Mouse (Mus musculus) brown adipose tissue, adult 24 weeks (tissue): ENCODE data around the gene Zfp763. TPM values are rescaled to one million over a fixed set of nuclear protein-coding genes. Genes with fewer than 3 reads are reported as not detected.
"Not testable (repeated sequence)": the region's sequence is repeated elsewhere in the genome, so short reads cannot be mapped to it uniquely, and the experiment has no call there.

Experiments used
- H3K27ac ChIP-seq: fragments of 200-500 bp; replicated peaks from 2 replicates; pipeline ENCODE4 v1.5.1; 2012; ENCODE audit warnings: low read depth, mild to moderate bottlenecking, low read length
- H3K4me1 ChIP-seq: fragments of 200-500 bp; 2 replicates; pipeline ENCODE4 v1.6.1; 2012; ENCODE audit warnings: low read length, mixed read lengths; ENCODE audit not compliant: control insufficient read depth, insufficient read depth, insufficient read length
- H3K4me3 ChIP-seq: fragments of 200-500 bp; 2 replicates; pipeline ENCODE4 v1.5.1; 2012; ENCODE audit warnings: low read depth, mild to moderate bottlenecking, low read length, moderate library complexity; ENCODE audit not compliant: insufficient read depth
- polyA plus RNA-seq: library from polyadenylated mRNA; stranded (reverse); fragments of >200 nt; gene quantifications from 2 replicates; pipeline ENCODE4 v1.2.4, GENCODE M21; 2012; ENCODE audit not compliant: missing spikeins, insufficient read depth, insufficient read length

Gene Zfp763
- 1.5 and 3.0 TPM in 2 replicates for polyA plus RNA-seq

DNA sequence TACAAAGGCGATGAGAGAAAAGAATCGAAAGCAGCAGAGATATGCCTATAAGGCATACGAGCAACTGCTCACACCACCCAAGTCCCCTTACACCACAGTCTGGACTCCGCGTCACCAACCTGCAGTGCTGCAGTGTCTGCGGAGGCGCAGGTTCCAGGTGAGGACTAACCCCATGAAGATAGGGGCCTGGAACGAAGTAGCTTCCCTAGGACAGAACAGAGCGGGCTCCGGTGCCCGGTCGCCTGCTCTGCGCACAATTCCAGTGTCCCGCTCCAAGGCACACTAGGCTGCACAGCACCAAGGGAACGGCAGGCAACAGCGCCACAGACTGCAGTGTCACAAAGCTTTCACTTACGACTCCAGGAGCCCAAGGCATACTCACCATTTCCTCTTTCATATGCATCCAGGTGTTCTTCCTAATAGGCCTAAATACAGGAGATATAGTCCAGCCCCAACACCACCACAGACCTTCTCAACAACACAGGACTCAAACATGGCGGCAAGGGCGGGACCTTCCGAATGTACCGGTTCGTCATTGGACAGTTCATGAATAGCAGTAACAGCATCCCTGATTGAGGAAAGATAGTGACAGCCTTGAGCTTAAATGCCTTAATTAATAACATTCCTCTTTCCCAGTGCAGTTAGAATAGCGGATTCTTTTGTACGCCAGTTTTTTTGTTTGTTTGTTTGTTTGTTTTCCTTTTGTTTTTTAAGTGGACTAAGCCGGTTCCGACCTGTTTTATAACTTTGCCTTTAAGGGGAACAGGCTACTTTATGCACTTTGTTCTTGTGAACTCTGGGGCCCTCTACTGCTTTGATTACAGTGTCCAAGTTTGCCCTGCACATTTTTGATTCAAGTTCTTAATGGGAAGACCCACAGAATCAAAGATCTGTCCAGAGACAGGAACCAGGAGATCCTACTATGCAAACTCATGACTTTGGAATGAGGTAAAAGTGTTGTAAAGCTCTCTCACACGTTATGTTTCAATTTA lies at the start of gene Zfp763:
TSS of gene Zfp763 (minus strand) at position 503 of the 992 bp plus-strand sequence.
- no peaks in the 10 kb centered on the region for H3K4me1 ChIP-seq
- no peak within 1 kb of the TSS for H3K27ac ChIP-seq
- H3K4me3 ChIP-seq, result peak within 1 kb of the TSS; percentile 90

DNA sequence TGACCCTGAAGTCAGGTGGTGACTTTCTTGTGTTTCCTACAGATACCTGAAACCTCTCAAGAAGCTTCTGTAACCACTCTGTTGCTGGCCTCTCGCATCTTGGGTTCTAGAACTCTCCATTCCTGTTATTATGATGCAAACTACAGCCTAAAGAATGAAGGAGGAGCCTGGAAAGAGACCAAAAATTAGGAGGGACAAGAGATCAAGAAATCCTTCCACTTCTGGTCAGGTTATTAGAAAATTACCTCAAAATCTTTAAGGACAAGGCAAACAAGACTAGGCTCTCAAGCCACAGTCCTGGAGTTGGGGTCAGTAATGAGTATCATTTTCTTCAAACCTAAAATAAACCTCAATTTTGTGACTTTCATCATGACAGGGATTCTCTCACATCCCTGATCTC lies 34.8 kb upstream of the Zfp763 start, which contains the start of gene 4921501E09Rik:
TSS of gene 4921501E09Rik (minus strand) at position 101 of the 400 bp plus-strand sequence.
- no peak within 1 kb of the TSS for H3K4me3 ChIP-seq
- H3K27ac ChIP-seq, result no peak within 1 kb of the TSS
- no peaks in the 10 kb centered on the region for H3K4me1 ChIP-seq

DNA sequence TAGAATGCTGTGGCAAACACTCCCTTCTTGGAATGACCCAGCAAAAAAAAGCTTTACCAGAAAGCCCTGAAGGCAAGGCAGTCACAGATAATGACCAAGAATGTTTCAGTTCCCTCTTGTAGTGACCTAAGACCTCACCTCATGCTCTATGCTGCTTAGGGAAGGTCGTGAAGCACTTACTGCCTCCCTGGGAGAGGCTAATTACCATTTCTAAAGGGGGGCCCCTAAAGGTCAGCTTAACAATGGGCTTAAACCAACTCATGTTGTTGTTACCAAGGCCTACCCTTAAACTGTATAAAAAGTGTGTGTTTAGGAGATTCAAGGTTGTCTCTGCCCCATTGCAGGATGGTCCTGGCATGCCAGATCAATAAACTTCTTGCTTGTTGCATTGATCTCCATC lies 29.8 kb upstream of the Zfp763 start:
- Histone ChIP-seq H3K4me3 (no peak overlapping the region), H3K4me1 (no peaks in the 10 kb centered on the region), H3K27ac (no peak overlapping the region)

DNA sequence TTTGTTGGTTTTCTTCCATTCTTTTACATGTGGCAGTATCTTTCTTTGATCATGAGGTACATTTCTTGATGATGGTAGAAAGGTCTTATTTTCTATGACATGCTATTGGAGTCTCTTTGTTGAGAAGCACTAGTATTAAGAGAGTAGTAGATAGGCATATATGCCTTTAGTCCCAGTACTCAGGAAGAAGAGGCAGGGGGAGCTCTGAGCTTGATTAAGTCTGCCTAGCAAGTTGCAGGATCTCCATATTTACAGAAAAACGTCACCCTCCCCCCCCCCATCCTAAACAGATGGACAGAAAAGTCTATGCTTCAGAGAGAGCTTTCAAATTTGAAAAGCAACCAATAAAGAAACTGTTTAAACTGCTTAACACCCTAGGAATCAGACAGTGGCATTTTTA lies 25.6 kb upstream of the Zfp763 start:
- Histone ChIP-seq H3K27ac (no peak overlapping the region), H3K4me3 (no peak overlapping the region), H3K4me1 (no peaks in the 10 kb centered on the region)

DNA sequence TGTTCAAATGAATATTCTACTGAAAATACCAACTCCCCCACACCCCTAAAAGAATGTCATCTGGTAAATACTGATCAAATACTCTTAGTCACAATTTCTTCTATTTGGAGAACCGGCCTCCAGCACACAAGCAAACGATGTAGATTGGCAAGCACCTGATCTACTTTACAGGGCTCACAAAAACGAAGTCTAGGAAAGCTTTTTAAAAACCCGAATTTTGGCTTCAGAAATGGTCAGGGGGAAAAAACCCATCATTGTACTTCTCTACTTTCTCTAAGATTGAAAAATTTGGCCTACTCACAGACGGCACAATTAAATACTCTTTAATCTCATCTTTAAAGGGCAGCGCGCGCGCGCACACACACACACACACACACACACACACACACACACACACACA lies 826 bp downstream of the Zfp763 start:
- no peaks in the 10 kb centered on the region for H3K4me1 ChIP-seq
- H3K4me3 ChIP-seq, result peak overlapping the region; percentile 90
- H3K27ac ChIP-seq, result no peak overlapping the region

DNA sequence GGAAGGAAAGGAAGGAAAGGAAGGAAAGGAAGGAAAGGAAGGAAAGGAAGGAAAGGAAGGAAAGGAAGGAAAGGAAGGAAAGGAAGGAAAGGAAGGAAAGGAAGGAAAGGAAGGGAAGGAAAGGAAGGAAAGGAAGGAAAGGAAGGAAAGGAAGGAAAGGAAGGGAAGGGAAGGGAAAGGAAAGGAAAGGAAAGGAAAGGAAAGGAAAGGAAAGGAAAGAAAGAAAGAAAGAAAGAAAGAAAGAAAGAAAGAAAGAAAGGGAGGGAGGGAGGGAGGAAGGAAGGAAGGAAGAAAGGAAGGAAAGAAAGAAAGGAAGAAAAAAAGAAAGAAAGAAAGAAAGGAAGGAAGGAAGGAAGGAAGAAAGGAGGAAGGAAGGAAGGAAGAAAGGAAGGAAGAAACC lies 12.8 kb downstream of the Zfp763 start:
- H3K4me1 ChIP-seq, H3K4me3 ChIP-seq, H3K27ac ChIP-seq: not testable (repeated sequence)

DNA sequence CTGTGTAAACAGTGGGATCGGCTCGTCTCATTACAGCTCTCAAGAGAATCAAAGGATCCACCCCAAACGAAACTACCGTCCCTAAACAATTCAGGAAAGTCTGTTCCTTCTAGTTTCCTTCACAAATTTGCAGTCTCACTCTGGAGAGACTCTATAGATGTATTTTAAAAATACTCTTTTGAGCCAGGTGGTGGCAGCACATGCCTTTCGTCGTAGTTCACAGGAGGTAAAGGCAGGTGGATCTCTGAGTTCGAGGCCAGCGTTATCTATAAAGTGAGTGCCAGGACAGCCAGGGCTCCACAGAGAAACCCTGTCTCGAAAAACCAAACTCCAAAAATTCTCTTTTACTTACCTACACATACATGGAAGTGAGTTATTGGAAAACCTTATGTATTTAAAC lies 24.9 kb downstream of the Zfp763 start:
- no peak overlapping the region for H3K27ac ChIP-seq
- H3K4me3 ChIP-seq, result no peak overlapping the region
- no peaks in the 10 kb centered on the region for H3K4me1 ChIP-seq

DNA sequence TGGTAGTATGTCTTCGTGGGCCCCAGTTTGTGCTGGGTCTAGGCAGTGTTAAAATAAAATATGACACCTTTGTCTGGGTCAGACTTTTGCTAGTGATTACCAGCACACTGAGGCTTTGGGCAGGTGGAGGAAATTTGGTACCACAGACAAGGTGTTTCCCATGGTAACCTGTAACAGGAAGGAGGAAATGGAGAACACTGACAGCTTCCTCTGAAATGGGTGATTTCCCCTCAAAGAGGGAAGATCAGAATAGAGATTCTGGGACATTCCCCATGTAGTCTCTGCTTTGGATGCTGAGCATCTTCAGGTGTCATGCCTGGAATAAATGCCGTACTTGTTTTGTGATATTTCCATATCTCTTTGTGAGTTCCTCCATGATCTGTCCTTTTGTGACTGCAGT lies 34.7 kb downstream of the Zfp763 start:
- H3K4me1 ChIP-seq, result peaks cover 5% of the 10 kb centered on the region; the same call in 1 of the 2 replicates
- H3K4me3 ChIP-seq, result no peak overlapping the region
- H3K27ac ChIP-seq, result no peak overlapping the region

DNA sequence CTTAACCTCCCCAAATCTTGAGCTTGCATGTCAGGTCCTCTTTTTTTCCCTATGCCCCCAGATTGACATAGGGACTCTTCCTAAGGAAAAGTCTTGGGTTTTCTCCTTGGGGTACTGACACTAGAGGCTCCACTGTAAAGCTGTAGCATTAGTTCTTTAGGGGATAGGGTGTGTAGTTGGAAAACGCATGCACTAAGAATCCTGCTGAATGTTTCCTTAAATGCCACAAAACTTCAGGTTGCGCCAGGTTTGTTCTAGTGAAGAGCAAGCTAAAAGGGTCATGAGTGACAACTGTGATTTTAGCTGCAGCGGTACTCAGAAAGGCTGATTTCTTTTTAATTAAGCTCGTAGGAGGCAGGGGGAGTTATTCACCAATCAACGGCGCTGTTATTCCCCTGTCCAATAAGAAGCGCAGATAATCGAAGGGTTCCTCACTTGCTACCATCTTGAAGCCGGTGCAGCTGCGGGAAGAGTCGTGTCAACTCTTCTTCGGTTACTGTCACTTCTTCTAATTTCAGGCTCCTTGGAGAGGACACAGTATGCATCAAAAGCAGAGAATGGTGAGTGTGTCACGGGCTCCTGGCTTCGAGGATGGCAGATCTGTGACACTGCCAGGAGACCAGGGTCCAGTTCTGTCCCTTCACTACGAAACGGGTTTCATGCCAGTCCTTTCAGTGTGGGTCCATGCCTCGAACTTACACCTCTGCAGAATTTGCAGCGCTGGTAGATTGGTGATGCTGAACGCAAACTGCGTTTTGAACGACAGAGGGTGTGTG lies 40.3 kb downstream of the Zfp763 start, which contains the start of gene Zfp952:
TSS of gene Zfp952 (plus strand) at position 431 of the 776 bp plus-strand sequence.
- Histone ChIP-seq H3K4me1 (peaks cover 5% of the 10 kb centered on the region; the same call in 1 of the 2 replicates), H3K27ac (peak within 1 kb of the TSS; percentile 67; the same call in 1 of the 2 replicates), H3K4me3 (peak within 1 kb of the TSS; percentile 86)

DNA sequence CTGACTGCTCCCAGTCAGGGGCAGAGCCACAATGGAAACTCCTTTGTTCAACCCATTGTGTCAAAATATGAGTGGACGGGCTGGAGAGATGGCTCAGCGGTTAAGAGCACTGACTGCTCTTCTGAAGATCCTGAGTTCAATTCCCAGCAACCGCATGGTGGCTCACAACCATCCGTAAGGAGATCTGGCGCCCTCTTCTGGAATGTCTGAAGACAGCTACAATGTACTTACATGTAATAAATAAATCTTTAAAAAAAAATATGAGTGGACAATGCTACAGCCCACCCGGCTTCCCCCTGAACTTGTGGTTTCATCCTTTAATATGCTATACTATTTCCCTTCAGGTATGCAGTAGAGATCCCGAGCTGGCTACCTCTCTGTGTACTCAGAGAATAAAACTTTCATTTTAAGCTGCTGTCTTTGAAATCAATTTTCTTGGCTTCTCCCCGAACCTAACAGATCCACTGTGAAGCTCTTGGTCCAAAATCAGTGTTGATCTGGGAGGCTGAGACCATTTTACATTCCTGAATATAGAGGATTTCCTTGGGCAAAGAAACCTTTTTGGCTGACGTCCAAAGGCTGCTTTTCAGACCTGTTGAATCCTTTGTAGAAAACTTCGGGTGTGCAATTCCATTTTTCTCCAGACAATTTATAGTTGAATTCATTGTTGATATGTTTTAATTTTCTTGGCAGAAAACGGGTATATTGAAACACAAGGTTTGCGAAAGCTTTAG lies 41.1 kb downstream of the Zfp763 start:
- peak overlapping the region; percentile 86; the same call in 1 of the 2 replicates for H3K4me3 ChIP-seq
- no peak overlapping the region for H3K27ac ChIP-seq
- peaks cover 5% of the 10 kb centered on the region; the same call in 1 of the 2 replicates for H3K4me1 ChIP-seq

DNA sequence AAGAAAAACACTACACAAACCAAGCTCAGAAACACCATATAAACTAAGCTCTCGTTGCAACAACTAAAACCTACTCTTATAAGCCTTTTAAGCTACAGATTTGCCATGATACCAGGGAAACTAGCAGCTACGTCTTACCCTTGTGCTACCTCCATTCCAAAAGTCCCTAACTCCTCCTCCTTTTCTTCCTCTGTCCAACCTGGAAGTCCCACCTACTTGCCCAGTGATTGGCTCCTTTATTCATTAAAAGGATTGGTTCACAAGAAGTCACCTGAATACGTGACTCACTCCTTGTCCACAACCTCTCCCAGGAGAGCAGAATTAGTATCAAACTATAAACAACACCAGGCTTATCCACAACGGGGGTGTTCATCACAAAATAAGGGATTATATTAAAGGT lies 46.9 kb downstream of the Zfp763 start:
- H3K27ac ChIP-seq, result no peak overlapping the region

DNA sequence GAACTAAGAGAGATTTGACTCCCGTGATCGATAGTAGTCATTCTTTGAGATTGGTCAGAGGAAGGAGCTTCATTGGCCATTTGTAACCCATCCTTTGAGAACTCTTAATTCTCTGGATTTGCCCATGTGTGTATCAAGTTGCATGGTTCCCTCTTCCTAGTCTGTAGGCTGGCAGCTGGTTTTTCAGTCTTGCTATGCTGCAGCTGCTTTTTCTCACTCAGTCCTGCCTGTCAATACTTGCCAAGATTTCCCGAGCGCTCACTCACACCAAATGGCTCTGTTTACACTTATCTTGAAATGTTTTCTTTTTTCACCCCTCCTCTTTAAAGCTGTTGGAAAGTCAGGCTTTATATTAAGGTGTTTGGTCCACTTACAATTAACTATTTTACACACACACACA lies 51.8 kb downstream of the Zfp763 start:
- no peak overlapping the region for H3K27ac ChIP-seq
- H3K4me1 ChIP-seq, result no peaks in the 10 kb centered on the region
- no peak overlapping the region for H3K4me3 ChIP-seq

More for the DNA sequence above, 46.9 kb downstream of the Zfp763 start:
- no peak overlapping the region for H3K4me3 ChIP-seq
- no peaks in the 10 kb centered on the region for H3K4me1 ChIP-seq
